Mouse (Mus musculus) ES-E14 (cell line): ENCODE results near the gene Lsm10. TPM values are rescaled to one million over a fixed set of nuclear protein-coding genes. Genes with fewer than 3 reads are reported as not detected.

Source experiments
- DNase-seq: peaks from one replicate; pipeline ENCODE4 v3.0.0-alpha.2; 2013; ENCODE audit warnings: low read depth, low spot score
- H3K27ac ChIP-seq: 2 replicates; pipeline ENCODE4 v1.5.1; 2012; ENCODE audit warnings: low read depth, mild to moderate bottlenecking, low read length, moderate library complexity, mixed read lengths; ENCODE audit not compliant: poor library complexity, insufficient read depth, severe bottlenecking
- H3K36me3 ChIP-seq: 2 replicates; pipeline ENCODE4 v1.6.1; 2012; ENCODE audit warnings: mild to moderate bottlenecking, low read length, moderate library complexity, mixed read lengths; ENCODE audit not compliant: control insufficient read depth, poor library complexity, insufficient read depth, severe bottlenecking
- H3K4me1 ChIP-seq, 2 experiments: fragments of 150-350 bp in 1 of 2; sonication (generic) in 1 of 2; 2 replicates each; pipeline ENCODE4 v1.6.1; 2012; ENCODE audit warnings: low read length in 2 of 2, mild to moderate bottlenecking in 1 of 2, mixed read lengths in 1 of 2; ENCODE audit not compliant: control insufficient read depth in 2 of 2, insufficient read depth in 2 of 2, poor library complexity in 1 of 2
- H3K4me3 ChIP-seq, 2 experiments: fragments of 150-350 bp in 1 of 2; sonication (generic) in 1 of 2; 2 replicates each; pipeline ENCODE4 v1.5.1; 2012; ENCODE audit warnings: low read length in 2 of 2, low read depth in 1 of 2, mild to moderate bottlenecking in 1 of 2, mixed read lengths in 1 of 2; ENCODE audit not compliant: insufficient read depth in 1 of 2, poor library complexity in 1 of 2, severe bottlenecking in 1 of 2
- H3K9ac ChIP-seq: 2 replicates; pipeline ENCODE4 v1.6.1; 2012; ENCODE audit warnings: low read depth, mild to moderate bottlenecking, low read length, mixed read lengths; ENCODE audit not compliant: poor library complexity, insufficient read depth, severe bottlenecking
- H3K9me3 ChIP-seq: fragments of 150-350 bp; sonication (generic); 2 replicates; pipeline ENCODE4 v1.6.1; 2012; ENCODE audit warnings: low read depth, mild to moderate bottlenecking, low read length; ENCODE audit not compliant: control insufficient read depth, insufficient read depth
- CHD2 ChIP-seq: IDR thresholded peaks from 2 replicates; pipeline ENCODE4 v1.6.1; 2014; ENCODE audit warnings: mild to moderate bottlenecking, low read depth, low read length, inconsistent platforms
- HCFC1 ChIP-seq: IDR thresholded peaks from 2 replicates; pipeline ENCODE4 v1.6.1; 2012; ENCODE audit warnings: low read length, inconsistent platforms, borderline replicate concordance; ENCODE audit not compliant: insufficient read depth
- MAFK ChIP-seq: IDR thresholded peaks from 2 replicates; pipeline ENCODE4 v1.6.1; 2014; ENCODE audit warnings: mild to moderate bottlenecking, low read depth, low read length, inconsistent platforms; ENCODE audit not compliant: insufficient read depth
- ZC3H11A ChIP-seq: IDR thresholded peaks from 2 replicates; pipeline ENCODE4 v1.6.1; 2012; ENCODE audit warnings: low read depth, mild to moderate bottlenecking, inconsistent platforms, low read length, borderline replicate concordance
- ZNF384 ChIP-seq: IDR thresholded peaks from 2 replicates; pipeline ENCODE4 v1.6.1; 2012; ENCODE audit warnings: low read depth, low read length, inconsistent platforms
- in situ Hi-C, 2 experiments: fragments of 600-800 bp; cut with MboI; formaldehyde crosslinking; loops; one replicate each; pipeline ENCODE4 v1.15.1; 2025; ENCODE audit warnings: low sequenced_read_pairs in 2 of 2, inconsistent platforms in 1 of 2; ENCODE audit not compliant: unreplicated experiment in 2 of 2
- total RNA-seq: library from RNA; depleted of rRNA; stranded (reverse); fragments of 300-350 nt; gene quantifications from 2 replicates; pipeline ENCODE4 v1.2.3, GENCODE M21; 2012

Lsm10 gene
- total RNA-seq, 1 experiment = 21.8 TPM

GRCm38 (mm10) chr4:126119051-126119450, 22.6 kb downstream of the Lsm10 start:
- TF ChIP-seq MAFK = no peak
- in situ Hi-C loops = no loop called here
- Histone ChIP-seq H3K4me3 (no peak overlapping the region), H3K9me3 (no peaks in the 10 kb centered on the region), H3K4me1 (0 out of 4 replicates have a peak, but pooled peaks cover 0 to 2% of the 10 kb centered on the region in 2 experiments), H3K36me3 (no peaks in the 10 kb centered on the region; the same call in 1 of the 2 replicates), H3K9ac (no peak overlapping the region), H3K27ac (no peak overlapping the region)
- no peak for DNase-seq

GRCm38 (mm10) chr4:126120052-126120451, 23.6 kb downstream of the Lsm10 start:
- 0 out of 4 replicates have a peak, but pooled peaks cover 0 to 2% of the 10 kb centered on the region in 2 experiments for H3K4me1 ChIP-seq
- peaks cover 4% of the 10 kb centered on the region; the same call in 1 of the 2 replicates for H3K36me3 ChIP-seq
- no peak overlapping the region for H3K4me3 ChIP-seq
- no peak for TF ChIP-seq CHD2
- no peak for TF ChIP-seq ZNF384
- no peak for TF ChIP-seq MAFK
- no peak for TF ChIP-seq ZC3H11A
- H3K27ac ChIP-seq = no peak overlapping the region
- in situ Hi-C loops = no loop called here
- no peaks in the 10 kb centered on the region for H3K9me3 ChIP-seq
- no peak for DNase-seq
- no peak overlapping the region for H3K9ac ChIP-seq

GRCm38 (mm10) chr4:126120506-126120905, 24.1 kb downstream of the Lsm10 start:
- no peak overlapping the region for H3K9ac ChIP-seq
- TF ChIP-seq HCFC1 (no peak), ZC3H11A (no peak), ZNF384 (no peak), CHD2 (no peak), MAFK (no peak)
- no peak overlapping the region for H3K4me3 ChIP-seq
- peaks cover 6% of the 10 kb centered on the region; the same call in 1 of the 2 replicates for H3K36me3 ChIP-seq
- in situ Hi-C loops = no loop called here
- 0 out of 4 replicates have a peak, but pooled peaks cover 0 to 2% of the 10 kb centered on the region in 2 experiments for H3K4me1 ChIP-seq
- no peaks in the 10 kb centered on the region for H3K9me3 ChIP-seq
- H3K27ac ChIP-seq = no peak overlapping the region
- DNase-seq = no peak

- Histone ChIP-seq H3K4me1 (0 out of 4 replicates have a peak, but pooled peaks cover 0 to 2% of the 10 kb centered on the region in 2 experiments), H3K27ac (no peak overlapping the region), H3K9ac (no peak overlapping the region), H3K4me3 (no peak overlapping the region), H3K9me3 (no peaks in the 10 kb centered on the region), H3K36me3 (peaks cover 16% of the 10 kb centered on the region; the same call in 1 of the 2 replicates)
- DNase-seq = no peak
- no peak for TF ChIP-seq HCFC1
- no peak for TF ChIP-seq CHD2
- TF ChIP-seq ZNF384 = no peak
- TF ChIP-seq ZC3H11A = no peak
- TF ChIP-seq MAFK = no peak
- in situ Hi-C loops = no loop called here
Observed at GRCm38 (mm10) chr4:126123309-126124040, 27.1 kb downstream of the Lsm10 start.

- Histone ChIP-seq H3K4me1 (no peaks in the 10 kb centered on the region; a peak in 1 of 4 replicates), H3K27ac (no peak overlapping the region), H3K36me3 (peaks cover 34% of the 10 kb centered on the region), H3K4me3 (no peak overlapping the region), H3K9me3 (no peaks in the 10 kb centered on the region), H3K9ac (no peak overlapping the region)
- DNase-seq = no peak
- TF ChIP-seq MAFK = no peak
- TF ChIP-seq HCFC1 = no peak
- no peak for TF ChIP-seq ZC3H11A
- TF ChIP-seq ZNF384 = no peak
- TF ChIP-seq CHD2 = no peak
- in situ Hi-C loops = no loop called here
Observed at GRCm38 (mm10) chr4:126130502-126130901, 34.1 kb downstream of the Lsm10 start.
